Mouse (Mus musculus) forebrain, embryonic 14.5 days (tissue): ENCODE measurements at regions not wholly inside any gene's neighbourhood (a gene's known extent, or its start where the extent isn't known, plus 50 kb on each side); places are given as distances from the start of the nearest gene placed in this dataset.

ENCODE experiments used
- ATAC-seq: fragments of 200-750 bp; cut with Nextera tagmentation; 2 replicates; pipeline ENCODE4 v1.8.0; 2017; ENCODE audit warnings: mild to moderate bottlenecking, moderate library complexity
- DNase-seq: peaks from one replicate; pipeline ENCODE4 v3.0.0-alpha.2; 2015; ENCODE audit warnings: low spot score
- H3K27ac ChIP-seq: fragments of 300-500 bp; sonication (generic); 2 replicates; pipeline ENCODE4 v1.5.1; 2014; ENCODE audit warnings: low read depth, mild to moderate bottlenecking, control low read depth, low read length, moderate library complexity
- H3K27me3 ChIP-seq: fragments of 300-500 bp; sonication (generic); replicated peaks from 2 replicates; pipeline ENCODE4 v1.6.1; 2014; ENCODE audit warnings: low read length, control low read depth, mixed read lengths; ENCODE audit not compliant: control insufficient read depth, insufficient read depth
- H3K36me3 ChIP-seq: fragments of 300-500 bp; sonication (generic); 2 replicates; pipeline ENCODE4 v1.6.1; 2014; ENCODE audit warnings: low read length, control low read depth; ENCODE audit not compliant: control insufficient read depth, insufficient read depth
- H3K4me1 ChIP-seq: fragments of 300-500 bp; sonication (generic); 2 replicates; pipeline ENCODE4 v1.6.1; 2014; ENCODE audit warnings: antibody characterized with exemption, low read length, control low read depth; ENCODE audit not compliant: control insufficient read depth, insufficient read depth
- H3K4me2 ChIP-seq: fragments of 300-500 bp; sonication (generic); 2 replicates; pipeline ENCODE4 v1.6.1; 2014; ENCODE audit warnings: mild to moderate bottlenecking, control low read depth, low read length
- H3K4me3 ChIP-seq: fragments of 300-500 bp; sonication (generic); 2 replicates; pipeline ENCODE4 v1.5.1; 2014; ENCODE audit warnings: low read depth, low read length, control low read depth
- H3K9ac ChIP-seq: fragments of 300-500 bp; sonication (generic); 2 replicates; pipeline ENCODE4 v1.6.1; 2014; ENCODE audit warnings: mild to moderate bottlenecking, low read length, control low read depth, moderate library complexity
- H3K9me3 ChIP-seq: fragments of 300-500 bp; sonication (generic); replicated peaks from 2 replicates; pipeline ENCODE4 v1.6.1; 2016; ENCODE audit warnings: low read length, control low read depth, mixed read lengths; ENCODE audit not compliant: control insufficient read depth
- WGBS: fragments of 180-500 bp; shearing (Covaris S2); extraction: QIAGEN DNeasy Blood & Tissue Kit; methylation state at CpG from one replicate; pipeline ENCODE4 v1.1.7; 2014; 5-methylcytosine and 5-hydroxymethylcytosine counted together

GRCm38 (mm10) chr9:26480881-26481280 is 252.6 kb upstream of the B3gat1 start:
- Histone ChIP-seq H3K9me3 (no peaks in the 10 kb centered on the region), H3K9ac (no peak overlapping the region), H3K27ac (no peak overlapping the region), H3K36me3 (no peaks in the 10 kb centered on the region), H3K27me3 (no peaks in the 10 kb centered on the region), H3K4me3 (no peak overlapping the region), H3K4me1 (no peaks in the 10 kb centered on the region), H3K4me2 (no peak overlapping the region)
- ATAC-seq: no peak
- 77% methylated on average over 8 of the region's 8 CpGs for WGBS
- no peak for DNase-seq

- H3K9me3 ChIP-seq: no peaks in the 10 kb centered on the region
- no peak overlapping the region for H3K9ac ChIP-seq
- DNase-seq (no peak), ATAC-seq (no peak)
- no peaks in the 10 kb centered on the region for H3K36me3 ChIP-seq
- no peak overlapping the region for H3K27ac ChIP-seq
- H3K4me2 ChIP-seq: no peak overlapping the region
- H3K4me1 ChIP-seq: no peaks in the 10 kb centered on the region
- H3K27me3 ChIP-seq: no peaks in the 10 kb centered on the region
- no peak overlapping the region for H3K4me3 ChIP-seq
These were observed 251.6 kb upstream of the B3gat1 start for GRCm38 (mm10) chr9:26481890-26482289.

- H3K9ac ChIP-seq: no peak overlapping the region
- no peaks in the 10 kb centered on the region for H3K9me3 ChIP-seq
- ATAC-seq: no peak
- H3K27ac ChIP-seq: no peak overlapping the region
- no peak overlapping the region for H3K4me3 ChIP-seq
- no peaks in the 10 kb centered on the region for H3K36me3 ChIP-seq
- WGBS: 91% methylated on average over 2 of the region's 2 CpGs
- H3K4me2 ChIP-seq: no peak overlapping the region
- H3K4me1 ChIP-seq: no peaks in the 10 kb centered on the region
- H3K27me3 ChIP-seq: no peaks in the 10 kb centered on the region
- peak; percentile 63 for DNase-seq
These were observed 239.8 kb upstream of the B3gat1 start for GRCm38 (mm10) chr9:26493740-26494139.

- Histone ChIP-seq H3K9me3 (no peaks in the 10 kb centered on the region), H3K27ac (no peak overlapping the region), H3K27me3 (no peaks in the 10 kb centered on the region), H3K4me1 (no peaks in the 10 kb centered on the region), H3K4me2 (no peak overlapping the region), H3K36me3 (no peaks in the 10 kb centered on the region), H3K4me3 (no peak overlapping the region), H3K9ac (no peak overlapping the region)
- DNase-seq: no peak
- no peak for ATAC-seq
- WGBS: 52% methylated on average over 1 of the region's 1 CpGs
These were observed 231.5 kb upstream of the B3gat1 start for GRCm38 (mm10) chr9:26502027-26502426.

- no peaks in the 10 kb centered on the region for H3K4me1 ChIP-seq
- no peaks in the 10 kb centered on the region for H3K9me3 ChIP-seq
- H3K27ac ChIP-seq: no peak overlapping the region
- DNase-seq (no peak), ATAC-seq (no peak)
- no peak overlapping the region for H3K4me2 ChIP-seq
- 95% methylated on average over 2 of the region's 2 CpGs for WGBS
- no peaks in the 10 kb centered on the region for H3K36me3 ChIP-seq
- H3K9ac ChIP-seq: no peak overlapping the region
- H3K4me3 ChIP-seq: no peak overlapping the region
- H3K27me3 ChIP-seq: no peaks in the 10 kb centered on the region
These were observed 227.6 kb upstream of the B3gat1 start for GRCm38 (mm10) chr9:26505941-26506340.

- DNase-seq (peak; percentile 63), ATAC-seq (peak; percentile 78)
- H3K9me3 ChIP-seq: no peaks in the 10 kb centered on the region
- H3K27me3 ChIP-seq: no peaks in the 10 kb centered on the region
- H3K36me3 ChIP-seq: no peaks in the 10 kb centered on the region
- 1% methylated on average over 2 of the region's 2 CpGs for WGBS
- no peak overlapping the region for H3K9ac ChIP-seq
- peaks cover 10% of the 10 kb centered on the region for H3K4me1 ChIP-seq
- no peak overlapping the region for H3K4me2 ChIP-seq
- H3K4me3 ChIP-seq: no peak overlapping the region
- no peak overlapping the region for H3K27ac ChIP-seq
These were observed 214.9 kb upstream of the B3gat1 start for GRCm38 (mm10) chr9:26518651-26519050.

GRCm38 (mm10) chr9:26519581-26520501 is 213.7 kb upstream of the B3gat1 start:
- Histone ChIP-seq H3K4me3 (no peak overlapping the region), H3K9ac (0 out of 2 replicates have a peak overlapping the region, but pooled peaks have one; percentile 6), H3K27ac (peak overlapping the region; percentile 55), H3K4me2 (no peak overlapping the region), H3K36me3 (no peaks in the 10 kb centered on the region), H3K27me3 (no peaks in the 10 kb centered on the region), H3K4me1 (peaks cover 10% of the 10 kb centered on the region), H3K9me3 (no peaks in the 10 kb centered on the region)
- WGBS: 13% methylated on average over 5 of the region's 5 CpGs
- peak; percentile 73 for DNase-seq
- peak; percentile 84 for ATAC-seq

- WGBS: 61% methylated on average over 1 of the region's 1 CpGs
- Histone ChIP-seq H3K36me3 (no peaks in the 10 kb centered on the region), H3K4me2 (no peak overlapping the region), H3K27ac (no peak overlapping the region), H3K27me3 (no peaks in the 10 kb centered on the region), H3K4me3 (no peak overlapping the region), H3K9me3 (no peaks in the 10 kb centered on the region), H3K9ac (no peak overlapping the region), H3K4me1 (peaks cover 10% of the 10 kb centered on the region)
- ATAC-seq (no peak), DNase-seq (no peak)
These were observed 209.4 kb upstream of the B3gat1 start for GRCm38 (mm10) chr9:26524089-26524488.

GRCm38 (mm10) chr9:26528761-26529160 is 204.8 kb upstream of the B3gat1 start:
- Histone ChIP-seq H3K27me3 (no peaks in the 10 kb centered on the region), H3K36me3 (no peaks in the 10 kb centered on the region), H3K4me3 (no peak overlapping the region), H3K9me3 (no peaks in the 10 kb centered on the region), H3K27ac (no peak overlapping the region), H3K9ac (no peak overlapping the region), H3K4me1 (no peaks in the 10 kb centered on the region), H3K4me2 (no peak overlapping the region)
- ATAC-seq (peak; percentile 34; the same call in 1 of the 2 replicates), DNase-seq (peak; percentile 53)
- 8% methylated on average over 3 of the region's 3 CpGs for WGBS
